Mouse (Mus musculus) mouse trophoblast stem cell (cell line): ENCODE measurements around the gene Olfr1247.
"Not testable (repeated sequence)": the region's sequence is repeated elsewhere in the genome, so short reads cannot be mapped to it uniquely, and the experiment has no call there.

Experiments
- in situ Hi-C, 2 experiments: fragments of 300-500 bp; cut with MseI, MboI; formaldehyde crosslinking; loops; 2 replicates in 1 of 2; 3 replicates in 1 of 2; pipeline ENCODE4 v1.15.1; 2025

Olfr1247 gene

GRCm38 (mm10) chr2:89614030-89614429, at the start of gene Olfr1247:
Gene Olfr1247 (minus strand): TSS chr2:89614130.
- in situ Hi-C loops: no loop called here

- in situ Hi-C loops: no loop called here
Measured at GRCm38 (mm10) chr2:89661367-89661766, 47.4 kb upstream of the Olfr1247 start, which contains the start of gene Olfr1250. Gene Olfr1250 (minus strand): TSS chr2:89661467.

- in situ Hi-C loops: no loop called here
Measured at GRCm38 (mm10) chr2:89634883-89635282, 21.0 kb upstream of the Olfr1247 start, which contains the start of gene Olfr1249. Gene Olfr1249 (minus strand): TSS chr2:89634983.

GRCm38 (mm10) chr2:89618145-89618544, 4.2 kb upstream of the Olfr1247 start, which contains the start of gene Olfr1248:
Gene Olfr1248 (minus strand): TSS chr2:89618245.
- in situ Hi-C loops: not testable (repeated sequence)

GRCm38 (mm10) chr2:89593057-89593456, 20.9 kb downstream of the Olfr1247 start, which contains the start of gene Olfr1246:
Gene Olfr1246 (minus strand): TSS chr2:89593157.
- in situ Hi-C loops: no loop called here

GRCm38 (mm10) chr2:89578347-89578746, 35.6 kb downstream of the Olfr1247 start, which contains the start of gene Olfr1245:
Gene Olfr1245 (minus strand): TSS chr2:89578447.
- in situ Hi-C loops: no loop called here

GRCm38 (mm10) chr2:89562706-89563105, 51.2 kb downstream of the Olfr1247 start:
- in situ Hi-C loops: not testable (repeated sequence)
